Comparison of ENCODE assay signal across 12 mouse cellular contexts in the genomic region with DNA sequence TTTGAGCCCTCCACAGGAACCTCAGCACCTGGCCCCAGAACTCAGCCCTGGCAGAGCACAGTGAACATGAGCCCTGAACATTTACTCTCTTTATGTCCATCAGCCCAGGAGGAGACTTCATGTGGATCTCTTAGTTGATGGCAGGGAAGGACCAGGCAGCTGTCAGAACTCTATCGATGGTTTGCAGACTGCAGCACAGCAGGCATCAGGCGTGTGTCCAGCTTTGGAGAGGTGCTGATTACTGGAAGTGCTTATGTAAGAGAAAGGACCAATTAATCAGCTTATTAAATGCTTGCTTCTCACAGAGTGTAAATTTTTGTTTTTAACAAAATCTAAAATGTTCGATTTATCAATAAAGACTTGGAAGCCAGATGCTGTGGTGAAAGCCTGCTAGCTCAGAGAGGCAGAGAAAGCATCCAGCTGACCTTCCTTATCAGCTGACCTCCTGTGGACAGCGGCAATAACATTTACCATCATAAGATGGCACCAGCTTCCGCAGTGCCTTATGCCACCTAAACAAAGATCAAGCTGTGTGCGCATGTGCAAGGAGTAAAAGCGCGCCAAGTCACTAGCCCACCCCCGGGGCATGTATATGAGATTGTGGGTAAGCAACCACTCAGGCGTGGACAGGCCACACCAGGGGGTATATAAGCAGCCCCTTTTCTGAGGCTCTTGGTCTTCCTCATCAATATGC.
A peak's percentile ranks its signal among the peaks of the same experiment; 100 is the strongest.
DNase-seq lines count a peak whose midpoint lies in the region; ATAC-seq and TF ChIP-seq lines count a peak whose summit lies in the region.
"Had no signal": no experiment of that assay in that cellular context is flagged by ENCODE, and none has a peak within 500 bp of the region (broad histone marks: within the 10 kb centered on the region; RNA-seq: fewer than 3 reads in every experiment).

No protein-coding gene starts in this region.

- no peak overlapping the region for H3K4me2 ChIP-seq in hindbrain, embryonic 14.5 days (replicated peaks)
- no peak overlapping the region for H3K4me2 ChIP-seq in lung, postnatal 0 days (replicated peaks; ENCODE audit: low read depth, low read length)
- H3K4me2 ChIP-seq: liver, embryonic 13.5 days had no signal

- ATAC-seq in hindbrain, embryonic 14.5 days (ENCODE audit: low FRiP score) = 0 out of 2 replicates have a peak, but pooled peaks have one; percentile 43
- no peak for ATAC-seq in lung, postnatal 0 days

- WGBS in hindbrain, embryonic 14.5 days = 54% methylated on average over 10 of the region's 10 CpGs
- 61% methylated on average over 10 of the region's 10 CpGs for WGBS in hindbrain, embryonic 10.5 days
- 35% methylated on average over 10 of the region's 10 CpGs for WGBS in lung, postnatal 0 days

- TF ChIP-seq CTCF in lung, postnatal 0 days (IDR thresholded peaks at IDR 0.05) = peak; percentile 30

- no peak for TF ChIP-seq EP300 in lung, postnatal 0 days (IDR thresholded peaks at IDR 0.05)

- no peaks in the 10 kb centered on the region for H3K27me3 ChIP-seq in hindbrain, embryonic 14.5 days (ENCODE audit: control insufficient read depth, insufficient read depth, low read length)
- H3K27me3 ChIP-seq in hindbrain, embryonic 10.5 days (ENCODE audit: insufficient read depth, poor library complexity, severe bottlenecking) = no peaks in the 10 kb centered on the region
- no peaks in the 10 kb centered on the region for H3K27me3 ChIP-seq in lung, postnatal 0 days (replicated peaks; ENCODE audit: insufficient read depth, low read length)
- H3K27me3 ChIP-seq: liver, embryonic 13.5 days had no signal

- no peak overlapping the region for H3K27ac ChIP-seq in hindbrain, embryonic 14.5 days
- H3K27ac ChIP-seq in hindbrain, embryonic 10.5 days = no peak overlapping the region
- H3K27ac ChIP-seq in lung, postnatal 0 days (ENCODE audit: low read length) = no peak overlapping the region
- H3K27ac ChIP-seq: liver, embryonic 13.5 days had no signal

- no peak overlapping the region for H3K4me3 ChIP-seq in hindbrain, embryonic 14.5 days (replicated peaks; ENCODE audit: low read length)
- H3K4me3 ChIP-seq in hindbrain, embryonic 10.5 days = no peak overlapping the region
- H3K4me3 ChIP-seq in lung, postnatal 0 days (ENCODE audit: low read depth, low read length) = no peak overlapping the region
- H3K4me3 ChIP-seq: liver, embryonic 13.5 days had no signal

- H3K9me3 ChIP-seq in hindbrain, embryonic 14.5 days (ENCODE audit: control insufficient read depth, low read length) = no peaks in the 10 kb centered on the region
- H3K9me3 ChIP-seq in hindbrain, embryonic 10.5 days = no peaks in the 10 kb centered on the region
- H3K9me3 ChIP-seq in lung, postnatal 0 days (ENCODE audit: low read length) = no peaks in the 10 kb centered on the region
- H3K9me3 ChIP-seq: liver, embryonic 13.5 days had no signal

- H3K9ac ChIP-seq in hindbrain, embryonic 14.5 days = no peak overlapping the region
- no peak overlapping the region for H3K9ac ChIP-seq in lung, postnatal 0 days (replicated peaks; ENCODE audit: low read depth)
- H3K9ac ChIP-seq: liver, embryonic 13.5 days had no signal

- no peaks in the 10 kb centered on the region for H3K4me1 ChIP-seq in hindbrain, embryonic 14.5 days (replicated peaks; ENCODE audit: control insufficient read depth, insufficient read depth, low read length)
- no peaks in the 10 kb centered on the region for H3K4me1 ChIP-seq in hindbrain, embryonic 10.5 days (replicated peaks)
- H3K4me1 ChIP-seq in lung, postnatal 0 days (ENCODE audit: insufficient read depth, low read depth, low read length) = no peaks in the 10 kb centered on the region
- H3K4me1 ChIP-seq: liver, embryonic 13.5 days had no signal

- no peaks in the 10 kb centered on the region for H3K36me3 ChIP-seq in hindbrain, embryonic 14.5 days (replicated peaks; ENCODE audit: control insufficient read depth, insufficient read depth)
- H3K36me3 ChIP-seq in hindbrain, embryonic 10.5 days = no peaks in the 10 kb centered on the region
- H3K36me3 ChIP-seq in lung, postnatal 0 days (ENCODE audit: insufficient read depth, low read length) = no peaks in the 10 kb centered on the region
- H3K36me3 ChIP-seq: liver, embryonic 13.5 days had no signal

- DNase-seq in hindbrain, embryonic 14.5 days (ENCODE audit: low spot score) = no peak
- DNase-seq in hindbrain, embryonic 10.5 days (ENCODE audit: low spot score) = no peak
- no peak for DNase-seq in lung, postnatal 0 days (ENCODE audit: low spot score)
- no peak for DNase-seq in lung, adult 18-20 months
- peak; percentile 16 for DNase-seq in cerebellum, adult 9-10 months
- DNase-seq in yolk sac, embryonic 10.5 days (ENCODE audit: low spot score) = peak; percentile 4
- no peak for DNase-seq in ovary, postnatal 10 days (ENCODE audit: low spot score)
- DNase-seq: adrenal gland, postnatal 10 days; heart, postnatal 4 days; kidney, adult 9 months; liver, embryonic 13.5 days; right cerebral cortex, adult 18-20 months had no signal

Comparison
In these comparisons a context has a peak if more than half of its experiments do, and no peak if none do; other contexts are left out.
1. DNase-seq: peak in cerebellum, adult 9-10 months (single experiment) and yolk sac, embryonic 10.5 days (single experiment); none in hindbrain, embryonic 14.5 days (single experiment), hindbrain, embryonic 10.5 days (single experiment), lung, postnatal 0 days (single experiment), lung, adult 18-20 months (0 of 2) and ovary, postnatal 10 days (single experiment).